Mouse (Mus musculus) midbrain, embryonic 16.5 days (tissue): ENCODE measurements around the gene Cers1. TPM values are rescaled to one million over a fixed set of nuclear protein-coding genes. Genes with fewer than 3 reads are reported as not detected.

ENCODE experiments used
- ATAC-seq: fragments of 200-750 bp; cut with Nextera tagmentation; 2 replicates; pipeline ENCODE4 v1.8.0; 2017; ENCODE audit warnings: moderate TSS enrichment
- H3K27ac ChIP-seq: fragments of 300-500 bp; sonication (generic); 2 replicates; pipeline ENCODE4 v1.5.1; 2014; ENCODE audit warnings: mild to moderate bottlenecking, low read length, mixed read lengths
- H3K27me3 ChIP-seq: fragments of 300-500 bp; sonication (generic); 2 replicates; pipeline ENCODE4 v1.6.1; 2014; ENCODE audit warnings: low read depth, low read length, mixed read lengths; ENCODE audit not compliant: control insufficient read depth, insufficient read depth
- H3K36me3 ChIP-seq: fragments of 300-500 bp; sonication (generic); 2 replicates; pipeline ENCODE4 v1.6.1; 2014; ENCODE audit warnings: mild to moderate bottlenecking, low read length, moderate library complexity, mixed read lengths; ENCODE audit not compliant: control insufficient read depth, insufficient read depth
- H3K4me1 ChIP-seq: fragments of 300-500 bp; sonication (generic); 2 replicates; pipeline ENCODE4 v1.6.1; 2014; ENCODE audit warnings: mild to moderate bottlenecking, low read length, mixed read lengths; ENCODE audit not compliant: control insufficient read depth, insufficient read depth
- H3K4me2 ChIP-seq: fragments of 300-500 bp; sonication (generic); 2 replicates; pipeline ENCODE4 v1.6.1; 2014; ENCODE audit warnings: mild to moderate bottlenecking, low read length, mixed read lengths
- H3K4me3 ChIP-seq: fragments of 300-500 bp; sonication (generic); 2 replicates; pipeline ENCODE4 v1.5.1; 2014; ENCODE audit warnings: low read depth, mild to moderate bottlenecking, low read length, moderate library complexity, mixed read lengths
- H3K9ac ChIP-seq: fragments of 300-500 bp; sonication (generic); 2 replicates; pipeline ENCODE4 v1.6.1; 2014; ENCODE audit warnings: low read depth, low read length, mixed read lengths
- H3K9me3 ChIP-seq: fragments of 300-500 bp; sonication (generic); replicated peaks from 2 replicates; pipeline ENCODE4 v1.6.1; 2014; ENCODE audit warnings: mild to moderate bottlenecking, low read length, mixed read lengths; ENCODE audit not compliant: control insufficient read depth, poor library complexity, severe bottlenecking
- WGBS: fragments of 180-500 bp; shearing (Covaris S2); extraction: QIAGEN DNeasy Blood & Tissue Kit; methylation state at CpG from one replicate; pipeline ENCODE4 v1.1.7; 2014; 5-methylcytosine and 5-hydroxymethylcytosine counted together
- polyA plus RNA-seq: library from polyadenylated mRNA; unstranded; fragments of >200 nt; fragmentation: Nextera tagmentation; extraction: Ambion mirVana; gene quantifications from 2 replicates; pipeline ENCODE4 v1.2.1, GENCODE M21; 2015

Gene Cers1
- polyA plus RNA-seq, 1 experiment from 2014 or later, result 42.1 TPM

GRCm38 (mm10) chr8:70352657-70353151 is 37.1 kb downstream of the Cers1 start:
- 0% methylated on average over 50 of the region's 64 CpGs for WGBS
- H3K4me1 ChIP-seq, result peaks cover 38% of the 10 kb centered on the region
- peak overlapping the region; percentile 84 for H3K27ac ChIP-seq
- H3K9ac ChIP-seq, result peak overlapping the region; percentile 98
- no peaks in the 10 kb centered on the region for H3K27me3 ChIP-seq
- H3K36me3 ChIP-seq, result peaks cover 3% of the 10 kb centered on the region; the same call in 1 of the 2 replicates
- peak overlapping the region; percentile 100 for H3K4me2 ChIP-seq
- H3K9me3 ChIP-seq, result no peaks in the 10 kb centered on the region
- H3K4me3 ChIP-seq, result peak overlapping the region; percentile 100
- peak; percentile 65 for ATAC-seq

GRCm38 (mm10) chr8:70353194-70353817 is 37.7 kb downstream of the Cers1 start, which contains the start of gene Upf1:
Gene Upf1 (minus strand): TSS chr8:70353278.
- ATAC-seq, result peak; percentile 85
- peak within 1 kb of the TSS; percentile 100 for H3K4me3 ChIP-seq
- H3K9ac ChIP-seq, result peak within 1 kb of the TSS; percentile 98
- peaks cover 3% of the 10 kb centered on the region; the same call in 1 of the 2 replicates for H3K36me3 ChIP-seq
- no peaks in the 10 kb centered on the region for H3K9me3 ChIP-seq
- H3K27ac ChIP-seq, result peak within 1 kb of the TSS; percentile 86
- WGBS, result under 1% methylated on average over 53 of the region's 69 CpGs
- peaks cover 38% of the 10 kb centered on the region for H3K4me1 ChIP-seq
- H3K27me3 ChIP-seq, result no peaks in the 10 kb centered on the region
- peak within 1 kb of the TSS; percentile 100 for H3K4me2 ChIP-seq

DNA sequence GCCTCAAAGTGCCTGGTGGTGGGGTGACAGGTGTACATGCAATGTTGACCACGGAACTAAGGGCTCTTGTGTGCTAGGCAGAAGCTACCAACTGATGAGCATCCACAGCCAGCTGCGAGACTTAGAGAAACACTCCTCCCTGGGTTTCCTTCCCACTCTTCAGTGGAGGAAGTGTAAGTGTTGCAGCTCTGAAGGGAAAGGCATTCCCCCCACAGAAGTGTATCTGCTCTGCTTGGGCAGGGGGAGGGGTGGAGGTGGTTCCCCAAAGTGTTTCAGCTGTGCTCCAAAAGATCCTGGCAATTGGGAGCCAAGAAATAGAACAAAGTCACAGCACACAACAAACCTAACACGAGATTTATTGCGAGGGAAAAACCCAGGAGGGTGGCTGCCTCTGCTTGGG is 38.4 kb downstream of the Cers1 start:
- Histone ChIP-seq H3K9ac (peak overlapping the region; percentile 70), H3K27ac (peak overlapping the region; percentile 86), H3K4me1 (peaks cover 37% of the 10 kb centered on the region), H3K36me3 (peaks cover 1% of the 10 kb centered on the region; the same call in 1 of the 2 replicates), H3K27me3 (no peaks in the 10 kb centered on the region), H3K9me3 (no peaks in the 10 kb centered on the region), H3K4me3 (peak overlapping the region; percentile 100), H3K4me2 (peak overlapping the region; percentile 83)
- ATAC-seq, result no peak; the same call in 1 of the 2 replicates
- 59% methylated on average over 4 of the region's 4 CpGs for WGBS

DNA sequence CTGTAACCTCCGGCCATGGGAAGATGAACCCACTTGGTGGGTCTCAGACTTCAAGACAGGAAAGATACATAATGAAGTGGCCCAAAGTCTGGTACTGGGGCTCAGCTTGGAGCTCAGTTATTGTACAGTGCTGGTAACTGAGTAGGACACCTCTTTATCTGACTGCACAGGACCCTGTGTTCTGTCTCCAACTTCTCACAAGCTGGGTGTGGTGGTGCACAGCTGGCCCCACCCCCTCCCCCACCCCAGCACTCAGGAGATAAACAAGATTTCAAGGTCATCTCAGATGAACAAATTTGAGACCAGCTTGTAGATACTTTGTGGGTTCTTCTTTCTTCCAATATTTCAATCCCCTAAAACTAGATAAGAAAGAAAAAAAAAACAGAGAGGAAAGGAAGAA is 40.5 kb downstream of the Cers1 start:
- Histone ChIP-seq H3K4me1 (peaks cover 19% of the 10 kb centered on the region), H3K36me3 (no peaks in the 10 kb centered on the region), H3K27ac (no peak overlapping the region), H3K9me3 (no peaks in the 10 kb centered on the region), H3K27me3 (no peaks in the 10 kb centered on the region), H3K9ac (no peak overlapping the region), H3K4me2 (no peak overlapping the region), H3K4me3 (no peak overlapping the region)
- no peak for ATAC-seq
- 86% methylated on average over 1 of the region's 1 CpGs for WGBS

- WGBS, result 40% methylated on average over 3 of the region's 3 CpGs
- no peak overlapping the region for H3K27ac ChIP-seq
- no peak overlapping the region for H3K4me3 ChIP-seq
- ATAC-seq, result no peak
- H3K9ac ChIP-seq, result no peak overlapping the region
- H3K36me3 ChIP-seq, result no peaks in the 10 kb centered on the region
- H3K4me2 ChIP-seq, result no peak overlapping the region
- H3K27me3 ChIP-seq, result no peaks in the 10 kb centered on the region
- H3K9me3 ChIP-seq, result no peaks in the 10 kb centered on the region
- H3K4me1 ChIP-seq, result no peaks in the 10 kb centered on the region
These were observed 43.8 kb downstream of the Cers1 start for GRCm38 (mm10) chr8:70359411-70359810.

DNA sequence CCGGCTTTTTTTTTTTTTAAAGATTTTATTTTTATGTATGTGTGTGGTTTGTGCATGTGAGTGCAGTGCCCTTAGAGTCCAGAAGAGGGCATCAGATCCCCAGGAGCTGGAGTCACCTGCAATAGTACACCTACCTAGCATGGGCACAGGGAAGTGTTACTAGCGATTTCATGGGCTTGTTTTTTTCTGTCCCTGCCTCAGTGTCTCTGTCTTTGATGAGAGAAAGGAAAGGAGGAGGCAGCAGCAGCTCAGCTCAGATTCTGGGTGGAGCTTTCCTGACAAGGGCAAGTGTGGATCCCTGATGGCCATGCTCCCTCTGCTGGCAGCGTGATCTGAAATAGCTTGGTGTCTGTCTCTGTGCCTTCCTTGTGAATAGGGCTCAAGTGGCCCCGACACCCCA is 45.2 kb downstream of the Cers1 start:
- no peak overlapping the region for H3K4me2 ChIP-seq
- no peaks in the 10 kb centered on the region for H3K9me3 ChIP-seq
- H3K4me3 ChIP-seq, result no peak overlapping the region
- WGBS, result 55% methylated on average over 4 of the region's 4 CpGs
- ATAC-seq, result no peak
- no peak overlapping the region for H3K27ac ChIP-seq
- H3K9ac ChIP-seq, result no peak overlapping the region
- H3K36me3 ChIP-seq, result no peaks in the 10 kb centered on the region
- no peaks in the 10 kb centered on the region for H3K4me1 ChIP-seq
- no peaks in the 10 kb centered on the region for H3K27me3 ChIP-seq

DNA sequence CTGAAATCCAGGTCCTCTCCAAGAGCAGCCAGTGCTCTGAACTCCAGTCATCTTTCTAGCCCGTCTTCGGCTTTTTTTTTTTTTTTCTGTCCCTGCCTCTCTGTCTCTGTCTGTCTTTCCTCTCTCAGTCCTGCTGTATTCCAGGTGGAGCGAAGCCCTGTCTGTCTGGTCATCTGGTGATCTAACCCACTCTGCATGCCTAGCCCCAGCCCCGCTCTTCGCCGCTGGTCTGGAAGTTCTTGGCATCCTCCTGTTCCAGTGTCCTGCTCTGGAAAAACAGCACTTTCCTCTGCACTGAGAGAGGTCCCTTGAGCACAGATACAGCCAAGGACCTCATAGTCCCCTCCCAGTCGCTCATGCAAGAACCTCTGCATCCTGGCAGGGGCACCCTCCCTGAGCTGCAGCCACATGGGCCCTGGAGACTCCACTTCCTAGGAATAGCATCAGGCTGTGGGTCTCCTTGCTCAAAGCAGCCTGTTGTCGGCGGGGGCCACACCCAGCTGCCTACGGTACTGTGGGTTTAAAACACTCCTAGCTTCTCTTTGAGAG is 46.0 kb downstream of the Cers1 start:
- H3K4me1 ChIP-seq, result no peaks in the 10 kb centered on the region

GRCm38 (mm10) chr8:70364066-70364465 is 48.5 kb downstream of the Cers1 start:
- WGBS, result 29% methylated on average over 5 of the region's 5 CpGs
- no peaks in the 10 kb centered on the region for H3K36me3 ChIP-seq
- H3K27ac ChIP-seq, result no peak overlapping the region
- H3K4me3 ChIP-seq, result no peak overlapping the region
- no peak overlapping the region for H3K9ac ChIP-seq
- H3K9me3 ChIP-seq, result no peaks in the 10 kb centered on the region
- no peak overlapping the region for H3K4me2 ChIP-seq
- H3K27me3 ChIP-seq, result no peaks in the 10 kb centered on the region
- ATAC-seq, result no peak
- H3K4me1 ChIP-seq, result no peaks in the 10 kb centered on the region

More for the DNA sequence above, 46.0 kb downstream of the Cers1 start:
- Histone ChIP-seq H3K4me2 (no peak overlapping the region), H3K27ac (no peak overlapping the region), H3K27me3 (no peaks in the 10 kb centered on the region), H3K9ac (no peak overlapping the region), H3K9me3 (no peaks in the 10 kb centered on the region), H3K36me3 (no peaks in the 10 kb centered on the region), H3K4me3 (no peak overlapping the region)
- ATAC-seq, result no peak
- 81% methylated on average over 10 of the region's 10 CpGs for WGBS

DNA sequence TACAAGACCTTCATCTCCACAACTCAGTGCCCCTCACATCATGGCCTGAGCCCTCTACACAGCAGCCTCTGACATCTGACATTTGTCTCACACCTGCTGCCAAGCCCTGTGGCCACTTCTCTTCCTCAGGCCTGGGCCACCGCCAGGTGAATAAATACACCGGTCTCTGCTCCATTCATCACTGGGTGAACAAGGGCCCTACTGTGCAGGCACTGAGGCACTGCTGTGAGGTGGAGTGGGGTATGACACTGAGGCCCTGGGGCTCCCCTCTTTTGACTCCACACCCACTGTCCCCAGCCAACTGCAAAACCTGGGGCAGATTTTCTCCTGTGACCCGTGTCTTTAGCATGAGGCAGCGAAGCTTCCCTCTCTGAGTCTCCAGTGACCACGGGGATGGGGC is 51.0 kb downstream of the Cers1 start:
- Histone ChIP-seq H3K4me1 (no peaks in the 10 kb centered on the region), H3K27ac (no peak overlapping the region), H3K27me3 (peaks cover 3% of the 10 kb centered on the region), H3K4me2 (no peak overlapping the region), H3K36me3 (no peaks in the 10 kb centered on the region), H3K9me3 (no peaks in the 10 kb centered on the region), H3K9ac (no peak overlapping the region), H3K4me3 (no peak overlapping the region)
- no peak for ATAC-seq
- 78% methylated on average over 5 of the region's 5 CpGs for WGBS
